Mouse (Mus musculus) cerebral cortex, adult 2 months (tissue): ENCODE data around the gene Rbbp8nl.

Experiments used
- WGBS: fragments of 180-500 bp; shearing (Covaris S2); methylation state at CpG from one replicate; pipeline ENCODE4 v1.1.7; 2018; 5-methylcytosine and 5-hydroxymethylcytosine counted together

Rbbp8nl gene

DNA sequence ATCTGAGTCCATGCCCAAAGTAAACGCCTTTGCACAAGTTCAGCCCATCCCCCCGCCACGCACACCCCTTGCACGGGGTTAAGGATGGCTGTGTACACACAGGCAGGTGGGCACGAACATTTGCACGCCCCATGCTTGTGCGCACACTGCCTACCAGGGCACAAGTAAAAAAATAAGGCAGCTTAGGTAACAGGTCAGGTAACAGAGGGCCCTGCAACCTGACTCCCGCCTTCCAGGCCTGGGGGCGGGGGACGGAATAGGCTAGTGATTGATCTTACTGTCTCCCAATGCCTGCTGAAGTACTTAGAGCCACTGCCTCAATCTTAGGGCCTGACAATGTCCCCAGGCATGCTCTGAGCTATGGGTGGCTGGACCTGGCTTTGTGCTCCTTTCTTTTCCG is 713 bp downstream of the Rbbp8nl start:
- WGBS, result 81% methylated on average over 11 of the region's 11 CpGs

DNA sequence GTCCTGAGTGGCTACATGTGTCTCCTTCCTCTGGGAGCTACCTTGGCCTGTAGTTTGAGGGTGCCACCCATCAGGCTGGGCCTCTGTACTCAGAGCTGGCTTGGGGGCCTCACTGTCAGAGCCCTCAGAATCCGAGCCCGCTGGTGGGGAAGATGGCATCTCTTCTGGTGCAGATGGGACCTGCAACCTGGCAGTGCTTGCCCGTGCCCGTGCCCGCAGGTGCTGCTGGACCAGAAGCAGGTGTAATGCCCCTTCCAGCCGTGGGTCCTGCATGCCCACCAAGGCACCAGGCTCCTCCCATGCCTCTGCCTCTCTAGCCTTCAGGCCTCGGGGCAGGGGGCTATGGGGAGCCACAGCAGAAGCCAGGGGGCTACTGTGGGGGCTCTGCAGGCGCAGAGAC is 10.4 kb downstream of the Rbbp8nl start:
- WGBS, result 90% methylated on average over 8 of the region's 8 CpGs

GRCm38 (mm10) chr2:180277773-180278320 is 11.8 kb downstream of the Rbbp8nl start:
- 86% methylated on average over 8 of the region's 8 CpGs for WGBS

DNA sequence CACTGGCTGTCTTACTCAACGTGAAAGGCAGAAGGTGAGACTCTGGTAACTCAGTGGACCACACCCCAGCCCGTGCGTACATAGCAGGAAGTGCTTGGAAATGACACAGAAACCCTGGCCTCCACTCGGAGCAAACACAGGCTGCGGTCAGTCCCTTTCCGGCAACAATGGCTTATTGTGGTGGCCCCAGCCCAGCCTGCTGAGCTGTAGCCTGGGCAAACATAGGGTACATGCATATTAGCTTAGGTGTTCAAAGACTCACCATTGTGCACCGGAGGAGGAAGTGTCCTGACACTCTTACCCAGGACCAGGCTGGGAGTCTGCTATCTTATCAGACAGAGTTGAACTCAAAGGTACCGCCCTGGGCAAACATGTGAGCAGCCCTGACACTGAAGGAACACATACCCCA is 12.8 kb downstream of the Rbbp8nl start:
- WGBS, result 69% methylated on average over 8 of the region's 8 CpGs

DNA sequence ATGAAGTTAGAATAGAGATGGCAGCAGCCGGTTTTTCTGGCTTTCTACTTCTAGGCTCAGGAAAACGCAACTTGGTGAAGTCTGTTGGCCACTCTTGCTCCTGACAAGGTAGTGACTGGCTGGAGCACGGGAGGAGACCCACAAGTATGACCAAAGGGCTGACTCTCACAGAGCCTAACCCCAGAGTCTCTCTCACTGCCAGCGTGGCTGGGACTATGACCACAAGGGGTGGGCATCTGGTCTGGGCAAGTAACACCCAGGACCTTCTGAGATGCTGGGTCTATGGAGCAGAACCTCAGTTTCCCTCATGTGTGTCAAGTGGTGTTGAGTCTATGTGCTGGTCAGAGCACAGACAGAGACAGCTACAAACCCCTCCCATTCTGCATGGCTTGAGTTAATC is 13.3 kb downstream of the Rbbp8nl start:
- WGBS, result 56% methylated on average over 4 of the region's 4 CpGs

GRCm38 (mm10) chr2:180275836-180276235 is 13.8 kb downstream of the Rbbp8nl start:
- 3% methylated on average over 8 of the region's 8 CpGs for WGBS

DNA sequence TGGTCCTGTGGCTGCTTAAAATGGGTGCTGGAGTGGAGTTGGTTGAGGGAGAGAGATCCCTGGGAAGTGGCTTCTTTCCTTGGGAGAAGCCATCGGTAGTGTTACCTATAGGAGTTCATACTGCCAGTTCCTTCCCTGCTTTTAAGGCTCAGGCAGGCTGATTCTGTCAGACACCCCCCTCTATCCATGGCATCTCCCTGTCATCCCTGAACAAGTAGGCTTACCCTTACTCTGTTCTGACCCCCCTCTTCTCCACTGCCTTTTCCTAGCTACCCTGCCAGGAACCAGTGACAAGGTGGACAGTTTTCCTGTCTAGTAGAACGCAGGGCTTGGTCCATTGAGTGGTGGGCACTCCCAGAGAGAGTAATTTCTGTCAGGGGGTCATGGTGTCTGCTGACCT is 15.2 kb downstream of the Rbbp8nl start:
- 90% methylated on average over 2 of the region's 2 CpGs for WGBS

GRCm38 (mm10) chr2:180273394-180274244 is 16.1 kb downstream of the Rbbp8nl start, which contains the start of gene Cables2:
Cables2 (minus strand) TSS chr2:180273496.
- 6% methylated on average over 67 of the region's 68 CpGs for WGBS

GRCm38 (mm10) chr2:180272884-180273321 is 16.8 kb downstream of the Rbbp8nl start:
- 1% methylated on average over 32 of the region's 37 CpGs for WGBS

DNA sequence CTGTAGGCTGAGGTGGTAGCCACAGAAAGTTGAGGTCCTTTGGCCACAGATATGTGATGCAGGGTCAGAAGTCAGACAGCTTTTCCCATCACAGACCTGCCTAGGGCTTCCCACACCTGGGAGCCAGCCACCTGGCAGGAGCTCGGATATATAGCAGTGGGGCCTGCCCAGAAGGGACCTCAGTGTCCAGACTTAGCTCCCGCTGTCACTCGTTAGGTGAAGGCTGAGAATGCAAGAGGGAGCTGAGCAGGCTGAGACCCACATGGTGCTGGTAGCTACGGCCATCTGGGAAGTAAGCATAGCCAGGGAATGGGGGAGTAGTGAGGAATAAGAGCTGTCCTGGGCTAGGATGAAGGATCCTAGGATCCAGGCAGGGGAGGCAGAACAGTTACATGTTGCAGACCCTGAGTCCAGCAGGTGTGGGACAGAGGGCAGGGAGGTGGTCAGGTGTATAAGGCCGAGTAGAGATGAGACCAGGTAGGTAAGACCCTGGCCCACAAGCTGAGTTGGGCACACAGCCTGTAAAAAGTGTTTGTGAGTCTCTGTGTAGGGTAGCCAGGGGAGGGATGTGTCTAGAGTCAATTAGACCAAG is 17.8 kb downstream of the Rbbp8nl start:
- WGBS, result 53% methylated on average over 5 of the region's 5 CpGs

DNA sequence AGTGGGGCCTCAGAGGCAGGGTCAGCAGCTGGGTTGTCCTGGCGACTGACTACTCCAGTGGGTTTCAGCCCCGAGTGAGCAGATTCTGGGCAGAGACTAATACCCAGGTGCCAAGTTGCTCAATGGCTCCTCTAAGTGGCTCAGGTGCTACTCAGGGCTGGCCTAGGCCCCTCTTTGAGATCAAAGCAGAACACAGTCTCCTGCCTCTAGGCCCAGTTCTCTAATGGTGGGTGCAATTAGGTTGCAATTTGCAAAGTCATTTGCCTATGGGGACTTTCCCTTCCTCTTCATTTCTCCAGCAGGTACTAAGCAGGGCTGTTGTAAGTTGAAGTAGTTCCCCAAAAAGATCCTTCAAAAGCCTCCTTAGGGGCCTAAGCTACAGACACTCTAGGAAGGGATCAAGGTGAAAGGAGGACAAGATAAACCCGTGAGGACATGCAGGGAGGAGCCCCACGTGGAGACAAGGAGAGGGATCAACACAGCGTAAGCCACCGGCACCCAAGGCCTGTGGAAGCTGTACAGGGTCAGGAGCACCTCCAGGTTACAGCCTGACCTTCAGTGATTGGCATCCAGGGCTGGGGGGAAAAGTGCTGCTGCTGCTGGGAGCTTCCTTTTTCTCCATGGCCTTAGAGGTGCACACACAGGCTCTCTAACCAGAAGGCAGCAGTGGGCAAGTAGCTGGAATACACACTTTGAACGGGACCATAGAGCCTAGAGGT is 19.0 kb downstream of the Rbbp8nl start:
- 79% methylated on average over 7 of the region's 7 CpGs for WGBS

DNA sequence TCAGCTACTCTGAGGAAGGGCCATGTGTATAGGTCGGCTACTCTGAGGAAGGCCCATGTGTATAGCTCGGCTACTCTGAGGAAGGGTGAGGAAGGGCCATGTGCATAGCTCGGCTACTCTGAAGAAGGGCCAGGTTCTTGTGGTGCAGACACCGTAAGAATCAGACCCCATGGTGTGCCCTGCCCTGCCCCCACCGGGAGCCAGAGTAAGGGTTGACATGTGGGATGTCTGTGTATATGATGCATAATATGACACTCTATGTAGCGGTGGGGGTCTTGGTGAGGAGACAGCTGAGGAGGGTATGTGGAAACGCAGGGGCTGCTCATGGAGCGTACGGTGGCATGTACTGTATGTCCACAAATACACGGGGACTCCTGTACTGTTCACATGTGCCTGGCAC is 20.4 kb downstream of the Rbbp8nl start:
- WGBS, result 90% methylated on average over 10 of the region's 10 CpGs

DNA sequence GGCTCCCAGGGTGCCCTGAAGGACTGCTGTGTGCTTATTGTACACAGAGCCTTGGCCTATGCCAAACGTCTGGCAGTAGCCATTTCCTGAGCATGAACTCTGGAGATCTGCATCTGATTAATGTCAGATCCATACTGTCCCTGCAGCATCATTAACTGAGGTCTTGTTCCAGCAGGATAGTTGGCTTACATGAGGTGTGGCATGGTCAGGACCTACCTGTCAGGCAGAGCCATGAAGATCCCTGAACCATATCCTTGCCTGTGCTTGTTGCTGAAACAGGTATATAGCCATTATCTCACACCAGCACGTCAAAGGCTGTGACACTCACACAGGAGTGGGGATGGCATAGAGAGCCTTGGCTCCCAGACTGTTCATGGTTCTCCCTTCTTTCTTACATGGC is 21.7 kb downstream of the Rbbp8nl start:
- WGBS, result 67% methylated on average over 2 of the region's 2 CpGs

GRCm38 (mm10) chr2:180262891-180263290 is 26.8 kb downstream of the Rbbp8nl start:
- 68% methylated on average over 10 of the region's 10 CpGs for WGBS

- 70% methylated on average over 3 of the region's 3 CpGs for WGBS
Measured at GRCm38 (mm10) chr2:180262441-180262840, 27.2 kb downstream of the Rbbp8nl start.

DNA sequence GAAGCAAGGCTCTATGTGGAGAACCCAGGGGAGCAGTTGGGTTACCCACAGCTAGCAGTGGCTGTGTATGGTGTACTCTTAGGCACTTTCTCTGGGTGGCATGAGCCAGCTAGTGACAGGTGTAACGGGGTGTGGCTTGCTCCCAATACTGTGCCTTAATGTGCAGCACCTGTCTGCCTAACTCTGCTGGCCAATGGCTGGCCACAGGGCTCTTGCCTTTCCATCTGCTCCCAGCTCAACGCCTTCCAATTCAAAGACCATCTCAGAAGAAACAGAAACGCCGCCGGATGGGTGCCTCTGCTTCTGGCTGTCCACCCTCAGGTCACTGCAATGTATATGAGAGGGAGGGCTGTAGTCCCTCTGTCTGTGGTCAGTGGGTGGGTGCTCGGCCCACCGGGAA is 27.8 kb downstream of the Rbbp8nl start:
- 81% methylated on average over 7 of the region's 7 CpGs for WGBS

DNA sequence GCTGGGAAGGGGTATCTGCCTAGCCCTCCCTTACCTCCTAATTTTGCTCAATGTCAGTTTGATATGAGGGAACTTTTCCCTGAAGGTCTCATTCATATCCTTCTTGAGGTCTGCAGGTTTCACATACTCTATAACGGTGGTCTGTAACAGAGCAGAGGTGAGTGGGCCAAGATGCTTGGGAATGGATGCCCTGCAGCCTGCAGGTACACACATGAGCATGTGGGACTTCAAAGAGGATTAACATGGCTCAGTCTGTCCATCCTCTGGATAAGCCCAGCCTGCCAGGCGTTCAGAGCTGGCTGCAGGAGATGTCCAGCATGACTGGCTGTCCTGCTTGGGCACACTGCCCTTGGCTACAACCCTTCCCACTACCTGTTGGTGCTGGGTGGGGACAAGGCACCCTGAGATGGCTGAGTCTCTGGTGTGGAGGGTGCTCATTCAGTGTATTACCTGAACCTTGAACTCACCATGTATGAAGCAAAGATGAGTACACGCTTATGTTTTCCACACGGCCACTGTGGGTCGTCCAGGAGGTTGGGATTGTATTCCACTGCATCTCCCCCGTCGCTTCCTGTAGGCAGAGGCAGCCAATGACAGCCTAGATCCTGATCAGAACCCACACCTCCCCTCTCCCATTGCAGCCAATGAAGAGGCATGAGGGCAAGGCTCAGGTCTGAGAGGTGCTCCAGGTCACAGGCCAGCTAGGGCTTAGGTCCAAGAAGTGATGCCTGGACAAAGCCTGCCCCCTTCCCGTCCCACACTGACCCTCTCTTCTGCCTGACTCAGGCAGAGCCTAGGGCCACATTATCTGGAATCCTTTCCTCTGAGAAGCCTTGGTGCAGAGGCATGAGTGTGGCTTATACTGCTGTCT is 28.8 kb downstream of the Rbbp8nl start:
- 53% methylated on average over 8 of the region's 8 CpGs for WGBS

DNA sequence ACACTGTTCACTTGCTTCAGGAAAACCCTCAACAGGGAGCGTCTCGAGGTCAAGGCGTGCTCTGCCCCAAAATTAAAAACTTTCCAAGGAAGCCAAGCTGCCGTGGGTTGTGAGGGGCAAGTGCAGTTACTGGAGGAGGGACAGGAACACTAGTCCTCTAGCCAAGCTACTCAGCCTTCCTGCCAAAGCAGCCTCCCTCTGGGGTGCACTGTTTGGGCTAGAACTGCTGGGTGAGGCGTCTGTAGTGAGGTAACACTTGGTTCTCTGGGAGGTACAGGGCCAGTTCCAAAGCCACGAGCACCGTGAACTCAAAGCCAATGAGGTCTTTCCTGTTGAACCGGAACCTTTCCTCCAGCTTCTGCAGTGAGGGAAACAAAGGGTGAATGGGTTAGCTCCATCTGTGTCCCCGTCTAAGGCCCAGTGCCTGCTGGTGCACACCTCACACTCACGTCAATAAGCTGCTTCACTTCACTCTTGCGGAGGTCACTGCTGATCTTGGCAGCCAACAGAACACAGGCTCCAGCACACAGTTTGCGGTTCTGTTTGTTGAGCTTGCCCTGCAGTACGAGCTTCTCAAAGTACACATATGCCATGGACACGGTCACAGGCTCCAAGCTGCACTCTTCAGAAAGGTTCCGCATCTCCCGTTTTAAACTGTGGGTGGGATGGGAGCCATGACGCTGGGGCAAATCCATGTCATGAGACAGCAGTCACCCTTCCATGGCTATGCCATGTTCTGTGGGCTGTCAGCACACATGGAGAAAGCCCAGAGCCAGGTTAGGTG is 29.7 kb downstream of the Rbbp8nl start:
- WGBS, result 49% methylated on average over 17 of the region's 17 CpGs

DNA sequence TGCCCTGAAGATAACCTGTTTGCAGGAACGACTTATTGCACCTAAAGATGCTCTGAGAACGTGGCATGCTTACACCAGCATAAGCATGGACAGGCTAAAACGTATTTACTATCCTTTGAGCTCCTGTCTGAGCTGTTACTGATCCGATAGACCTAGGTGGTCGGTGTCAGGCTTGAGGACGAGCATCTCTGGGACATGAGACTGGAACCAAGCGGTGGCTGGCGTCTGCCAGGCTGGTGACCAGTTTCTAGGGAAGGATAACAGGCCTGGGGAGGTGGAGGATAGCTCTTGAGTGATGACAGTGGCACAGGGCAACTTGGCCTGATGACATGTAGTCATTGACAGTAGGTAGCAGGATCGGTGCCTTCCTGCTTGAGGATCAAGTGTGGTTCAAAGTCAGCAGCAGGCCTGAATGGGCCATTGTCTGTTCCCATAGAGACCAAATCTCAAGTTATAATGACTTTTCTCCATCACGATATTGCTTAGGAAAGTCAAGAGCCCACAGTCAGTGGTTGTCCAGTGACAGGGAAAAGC is 30.7 kb downstream of the Rbbp8nl start:
- 74% methylated on average over 10 of the region's 10 CpGs for WGBS
